Mouse (Mus musculus): ENCODE data around the gene Pias1.

- TF ChIP-seq POLR2A (IDR thresholded peaks at IDR 0.05; ENCODE audit: insufficient read length, low read depth): no peak
- no peak for TF ChIP-seq TCF12 (IDR thresholded peaks at IDR 0.05; ENCODE audit: insufficient read depth, poor library complexity, severe bottlenecking)
- TF ChIP-seq POLR2AphosphoS2 (IDR thresholded peaks at IDR 0.05; ENCODE audit: insufficient read length, low read depth): no peak
- TF ChIP-seq MYOD1 (IDR thresholded peaks at IDR 0.05; ENCODE audit: control insufficient read depth in 1 of 3, insufficient read length in 2 of 3, low read depth in 2 of 3): no peak
- TF ChIP-seq USF1 (IDR thresholded peaks at IDR 0.05; ENCODE audit: low read depth): no peak
- no peak for TF ChIP-seq SRF (IDR thresholded peaks at IDR 0.05; ENCODE audit: control insufficient read depth, insufficient read length, low read depth)
- no peak for TF ChIP-seq TCF3 (IDR thresholded peaks at IDR 0.05; ENCODE audit: insufficient read length, low read depth)
- no peak for TF ChIP-seq E2F4 (IDR thresholded peaks at IDR 0.05; ENCODE audit: insufficient read depth)
Observed at GRCm38 (mm10) chr9:62990134-62990533, 2.4 kb upstream of the Pias1 start.
